Mouse (Mus musculus): ENCODE measurements around the gene Rps6kb1. TPM values are rescaled to one million over a fixed set of nuclear protein-coding genes. Genes with fewer than 3 reads are reported as not detected.

The Rps6kb1 gene
- polyA plus RNA-seq, 1 experiment from 2014 or later, result 38.4 TPM

- Histone ChIP-seq H3K27ac (peak overlapping the region; percentile 87; the same call in 1 of the 2 replicates), H3K27me3 (no peaks in the 10 kb centered on the region), H3K9me3 (replicated peaks) (no peaks in the 10 kb centered on the region), H3K36me3 (no peaks in the 10 kb centered on the region), H3K9ac (no peak overlapping the region), H3K4me2 (no peak overlapping the region), H3K4me1 (replicated peaks) (peaks cover 52% of the 10 kb centered on the region), H3K4me3 (no peak overlapping the region)
- 75% methylated on average over 10 of the region's 10 CpGs for WGBS
- ATAC-seq (replicated peaks; ENCODE audit: insufficient number of reproducible peaks, insufficient read depth, low FRiP score, low read depth), result no peak
Measured at GRCm38 (mm10) chr11:86579731-86580318, 35.2 kb upstream of the Rps6kb1 start.

GRCm38 (mm10) chr11:86578809-86579730, 34.5 kb upstream of the Rps6kb1 start:
- Histone ChIP-seq H3K27me3 (no peaks in the 10 kb centered on the region), H3K9ac (no peak overlapping the region), H3K36me3 (no peaks in the 10 kb centered on the region), H3K4me1 (replicated peaks) (peaks cover 51% of the 10 kb centered on the region), H3K9me3 (replicated peaks) (no peaks in the 10 kb centered on the region), H3K4me3 (no peak overlapping the region), H3K4me2 (no peak overlapping the region), H3K27ac (peak overlapping the region; percentile 87)
- ATAC-seq (replicated peaks; ENCODE audit: insufficient number of reproducible peaks, insufficient read depth, low FRiP score, low read depth), result no peak
- WGBS, result 59% methylated on average over 25 of the region's 25 CpGs

GRCm38 (mm10) chr11:86578106-86578808, 33.7 kb upstream of the Rps6kb1 start:
- ATAC-seq (replicated peaks; ENCODE audit: insufficient number of reproducible peaks, insufficient read depth, low FRiP score, low read depth), result no peak
- Histone ChIP-seq H3K27ac (peak overlapping the region; percentile 87), H3K4me2 (no peak overlapping the region; the same call in 1 of the 2 replicates), H3K9me3 (replicated peaks) (no peaks in the 10 kb centered on the region), H3K36me3 (no peaks in the 10 kb centered on the region), H3K27me3 (no peaks in the 10 kb centered on the region), H3K4me3 (no peak overlapping the region), H3K4me1 (replicated peaks) (peaks cover 51% of the 10 kb centered on the region), H3K9ac (no peak overlapping the region)
- WGBS, result 70% methylated on average over 6 of the region's 6 CpGs

- Histone ChIP-seq H3K9me3 (replicated peaks) (no peaks in the 10 kb centered on the region), H3K36me3 (no peaks in the 10 kb centered on the region), H3K4me2 (no peak overlapping the region), H3K27me3 (no peaks in the 10 kb centered on the region), H3K4me1 (replicated peaks) (peaks cover 47% of the 10 kb centered on the region), H3K27ac (peak overlapping the region; percentile 68), H3K9ac (no peak overlapping the region), H3K4me3 (no peak overlapping the region)
- peak; percentile 63; the same call in 1 of the 2 replicates for ATAC-seq (replicated peaks; ENCODE audit: insufficient number of reproducible peaks, insufficient read depth, low FRiP score, low read depth)
- WGBS, result 45% methylated on average over 4 of the region's 4 CpGs
Measured at GRCm38 (mm10) chr11:86577231-86577630, 32.6 kb upstream of the Rps6kb1 start.

GRCm38 (mm10) chr11:86575632-86576378, 31.2 kb upstream of the Rps6kb1 start:
- H3K4me2 ChIP-seq, result no peak overlapping the region
- H3K36me3 ChIP-seq, result no peaks in the 10 kb centered on the region
- no peaks in the 10 kb centered on the region for H3K27me3 ChIP-seq
- 89% methylated on average over 7 of the region's 7 CpGs for WGBS
- no peaks in the 10 kb centered on the region for H3K9me3 ChIP-seq (replicated peaks)
- H3K9ac ChIP-seq, result no peak overlapping the region
- peaks cover 42% of the 10 kb centered on the region for H3K4me1 ChIP-seq (replicated peaks)
- H3K4me3 ChIP-seq, result no peak overlapping the region
- H3K27ac ChIP-seq, result no peak overlapping the region
- ATAC-seq (replicated peaks; ENCODE audit: insufficient number of reproducible peaks, insufficient read depth, low FRiP score, low read depth), result no peak

DNA sequence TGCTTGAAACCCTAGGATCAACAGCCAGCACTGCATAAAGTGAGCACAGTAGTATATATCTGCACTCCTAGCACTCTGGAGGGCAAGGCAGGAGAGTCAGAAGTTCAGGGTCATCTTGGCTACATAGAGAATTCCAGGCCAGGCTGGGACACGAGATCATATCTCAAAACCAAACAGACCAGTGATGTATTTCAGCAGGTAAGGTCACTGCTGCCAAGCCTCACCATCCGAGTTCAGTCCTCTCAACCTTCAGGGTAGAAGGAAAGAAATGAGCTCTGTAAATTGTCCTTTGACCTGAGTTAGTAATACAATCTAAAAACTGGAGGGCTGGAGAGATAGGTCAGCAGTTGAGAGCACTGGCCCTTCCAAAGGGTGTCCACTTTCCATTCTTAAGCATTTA, 29.8 kb upstream of the Rps6kb1 start:
- Histone ChIP-seq H3K4me2 (no peak overlapping the region), H3K4me1 (replicated peaks) (peaks cover 42% of the 10 kb centered on the region), H3K4me3 (no peak overlapping the region), H3K9ac (no peak overlapping the region), H3K36me3 (no peaks in the 10 kb centered on the region), H3K27me3 (no peaks in the 10 kb centered on the region), H3K27ac (no peak overlapping the region), H3K9me3 (replicated peaks) (no peaks in the 10 kb centered on the region)
- ATAC-seq (replicated peaks; ENCODE audit: insufficient number of reproducible peaks, insufficient read depth, low FRiP score, low read depth), result no peak
- 50% methylated on average over 2 of the region's 2 CpGs for WGBS

DNA sequence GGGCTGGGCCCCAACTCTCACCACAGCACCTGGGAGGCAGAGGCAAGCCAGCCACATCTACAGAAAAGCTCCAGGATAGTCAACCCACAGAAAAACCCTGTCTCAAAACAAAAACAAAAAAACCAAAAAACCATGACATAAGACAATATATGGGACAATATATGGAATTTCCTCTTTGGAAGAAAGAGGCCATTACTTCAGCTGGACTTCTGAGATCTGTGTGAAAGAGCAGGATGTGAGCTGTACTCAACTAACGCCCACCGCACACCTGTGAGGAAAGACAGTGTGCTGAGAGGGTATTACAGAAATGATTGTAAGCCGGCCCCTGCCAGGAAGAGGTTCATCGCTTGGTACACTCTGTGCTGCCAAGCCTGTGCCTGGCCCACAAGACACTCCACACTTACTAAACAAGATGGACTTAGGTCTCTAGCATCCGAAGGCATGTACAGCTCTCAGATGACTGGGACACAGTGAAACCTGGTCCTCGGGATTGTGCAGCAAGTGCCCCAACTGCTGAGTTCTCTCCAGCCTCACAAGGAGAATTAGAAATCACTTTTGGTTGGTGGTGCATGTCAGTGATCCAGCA, 29.1 kb upstream of the Rps6kb1 start:
- H3K27me3 ChIP-seq, result no peaks in the 10 kb centered on the region
- H3K4me1 ChIP-seq (replicated peaks), result peaks cover 36% of the 10 kb centered on the region
- no peaks in the 10 kb centered on the region for H3K36me3 ChIP-seq
- no peak overlapping the region; the same call in 1 of the 2 replicates for H3K27ac ChIP-seq
- ATAC-seq (replicated peaks; ENCODE audit: insufficient number of reproducible peaks, insufficient read depth, low FRiP score, low read depth), result no peak
- H3K4me3 ChIP-seq, result no peak overlapping the region
- WGBS, result 81% methylated on average over 6 of the region's 6 CpGs
- H3K9me3 ChIP-seq (replicated peaks), result no peaks in the 10 kb centered on the region
- no peak overlapping the region for H3K4me2 ChIP-seq
- no peak overlapping the region for H3K9ac ChIP-seq

- peaks cover 31% of the 10 kb centered on the region for H3K4me1 ChIP-seq (replicated peaks)
- no peak overlapping the region for H3K9ac ChIP-seq
- no peaks in the 10 kb centered on the region for H3K9me3 ChIP-seq (replicated peaks)
- no peak overlapping the region for H3K27ac ChIP-seq
- no peaks in the 10 kb centered on the region for H3K27me3 ChIP-seq
- WGBS, result 64% methylated on average over 2 of the region's 2 CpGs
- ATAC-seq (replicated peaks; ENCODE audit: insufficient number of reproducible peaks, insufficient read depth, low FRiP score, low read depth), result no peak
- 0 out of 2 replicates have a peak, but pooled peaks cover under 1% of the 10 kb centered on the region for H3K36me3 ChIP-seq
- no peak overlapping the region for H3K4me3 ChIP-seq
- no peak overlapping the region for H3K4me2 ChIP-seq
Measured at GRCm38 (mm10) chr11:86572623-86573022, 28.0 kb upstream of the Rps6kb1 start.

DNA sequence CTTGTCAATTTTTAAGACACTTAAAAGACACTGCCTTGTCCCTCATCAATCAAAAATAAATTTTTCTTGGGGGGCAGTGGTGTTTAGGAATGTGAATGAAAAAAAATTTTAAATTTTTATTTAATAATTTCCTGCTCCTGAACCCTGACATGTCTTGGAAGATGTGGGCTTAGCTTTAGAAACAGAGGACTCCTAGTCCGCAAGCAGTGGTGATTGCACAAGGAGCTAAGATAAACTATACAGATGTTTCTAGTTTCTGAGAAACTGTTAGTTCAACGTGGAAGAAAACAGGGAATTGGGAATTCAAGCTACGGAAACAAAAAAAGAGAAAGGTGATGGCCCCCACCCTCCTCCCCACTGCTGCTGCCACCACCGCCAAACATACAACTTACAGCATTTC, 27.3 kb upstream of the Rps6kb1 start:
- Histone ChIP-seq H3K9me3 (replicated peaks) (no peaks in the 10 kb centered on the region), H3K4me3 (no peak overlapping the region), H3K36me3 (0 out of 2 replicates have a peak, but pooled peaks cover 2% of the 10 kb centered on the region), H3K9ac (no peak overlapping the region), H3K4me2 (0 out of 2 replicates have a peak overlapping the region, but pooled peaks have one; percentile 8), H3K27ac (peak overlapping the region; percentile 62; the same call in 1 of the 2 replicates), H3K4me1 (replicated peaks) (peaks cover 23% of the 10 kb centered on the region), H3K27me3 (no peaks in the 10 kb centered on the region)
- ATAC-seq (replicated peaks; ENCODE audit: insufficient number of reproducible peaks, insufficient read depth, low FRiP score, low read depth), result no peak
- WGBS, result 66% methylated on average over 4 of the region's 4 CpGs

DNA sequence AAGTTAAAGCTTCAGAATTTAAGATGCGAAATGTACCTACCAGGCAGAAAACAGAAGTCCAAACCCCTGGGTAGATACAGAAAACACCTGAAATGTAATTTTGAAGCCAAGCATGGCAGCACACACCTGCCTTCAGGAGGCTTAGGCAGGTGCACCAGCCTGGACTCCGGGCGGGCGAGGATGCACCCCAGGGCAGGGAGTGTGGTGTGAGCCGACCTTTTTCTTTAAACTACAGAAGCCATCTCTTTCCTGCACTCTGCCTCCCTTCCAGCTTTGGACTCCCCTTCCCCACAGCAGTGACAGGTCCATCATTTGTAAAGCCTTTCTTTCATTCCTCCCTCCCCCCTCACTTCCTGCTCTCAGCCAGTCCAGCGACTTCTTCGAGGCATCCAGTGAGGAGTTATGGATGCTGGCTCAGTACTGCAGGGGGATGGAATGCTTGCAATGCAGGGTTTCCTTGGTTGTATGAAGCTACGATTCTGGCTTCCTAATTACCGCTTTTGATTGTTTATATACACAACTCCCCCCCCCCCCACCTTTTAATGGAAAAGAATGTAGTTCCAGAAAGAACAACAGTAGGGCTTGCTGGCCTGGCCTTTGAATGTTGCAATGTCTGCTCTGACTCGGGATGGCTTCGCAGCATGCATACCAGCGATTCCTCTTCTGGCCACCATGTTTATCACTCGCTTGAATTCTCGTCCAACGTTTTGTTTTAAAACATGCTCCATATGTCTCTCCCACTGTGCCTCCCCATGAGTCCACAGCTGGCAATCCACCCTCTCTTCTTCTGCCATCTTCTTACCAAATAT, 26.6 kb upstream of the Rps6kb1 start:
- 35% methylated on average over 15 of the region's 15 CpGs for WGBS
- ATAC-seq (replicated peaks; ENCODE audit: insufficient number of reproducible peaks, insufficient read depth, low FRiP score, low read depth), result 0 out of 2 replicates have a peak, but pooled peaks have one; percentile 34
- H3K4me1 ChIP-seq (replicated peaks), result peaks cover 21% of the 10 kb centered on the region
- peak overlapping the region; percentile 62 for H3K27ac ChIP-seq
- no peaks in the 10 kb centered on the region for H3K27me3 ChIP-seq
- 0 out of 2 replicates have a peak, but pooled peaks cover 2% of the 10 kb centered on the region for H3K36me3 ChIP-seq
- no peak overlapping the region for H3K9ac ChIP-seq
- peak overlapping the region; percentile 8; the same call in 1 of the 2 replicates for H3K4me2 ChIP-seq
- no peaks in the 10 kb centered on the region for H3K9me3 ChIP-seq (replicated peaks)
- H3K4me3 ChIP-seq, result no peak overlapping the region
